Mouse (Mus musculus): Measurements from ENCODE around the gene Dgat2l6. TPM values are rescaled to one million over a fixed set of nuclear protein-coding genes. Genes with fewer than 3 reads are reported as not detected.

Gene Dgat2l6
- polyA plus RNA-seq (2011; ENCODE audit: insufficient read length, low read depth, missing spikeins) = not detected in 2 replicates

- Histone ChIP-seq H3K27ac (ENCODE audit: insufficient read depth, low read length) (no peak within 1 kb of the TSS), H3K4me3 (ENCODE audit: insufficient read depth, low read length) (no peak within 1 kb of the TSS), H3K4me1 (ENCODE audit: control insufficient read depth, insufficient read depth, low read length) (no peaks in the 10 kb centered on the region)
- no peak for TF ChIP-seq POLR2A (IDR thresholded peaks at IDR 0.05; ENCODE audit: low read depth, low read length)
- no peak for TF ChIP-seq CTCF (IDR thresholded peaks at IDR 0.05; ENCODE audit: borderline replicate concordance, insufficient read depth, low read length)
Measured at GRCm38 (mm10) chrX:100524471-100524870, at the start of gene Dgat2l6. Dgat2l6 (plus strand) TSS chrX:100524838.

GRCm38 (mm10) chrX:100475569-100476223, 48.9 kb upstream of the Dgat2l6 start:
- Histone ChIP-seq H3K27ac (ENCODE audit: insufficient read depth, low read length) (no peak overlapping the region), H3K4me1 (ENCODE audit: control insufficient read depth, insufficient read depth, low read length) (no peaks in the 10 kb centered on the region), H3K4me3 (ENCODE audit: insufficient read depth, low read length) (no peak overlapping the region)
- TF ChIP-seq CTCF (IDR thresholded peaks at IDR 0.05; ENCODE audit: borderline replicate concordance, insufficient read depth, low read length) = no peak
- TF ChIP-seq POLR2A (IDR thresholded peaks at IDR 0.05; ENCODE audit: low read depth, low read length) = no peak

- 0 out of 2 replicates have a peak, but pooled peaks have one; percentile 28 for TF ChIP-seq CTCF (IDR thresholded peaks at IDR 0.05; ENCODE audit: borderline replicate concordance, insufficient read depth, low read length)
- no peak for TF ChIP-seq POLR2A (IDR thresholded peaks at IDR 0.05; ENCODE audit: low read depth, low read length)
- H3K4me1 ChIP-seq (ENCODE audit: control insufficient read depth, insufficient read depth, low read length) = no peaks in the 10 kb centered on the region
- no peak overlapping the region for H3K4me3 ChIP-seq (ENCODE audit: insufficient read depth, low read length)
- no peak overlapping the region for H3K27ac ChIP-seq (ENCODE audit: insufficient read depth, low read length)
Measured at GRCm38 (mm10) chrX:100480317-100480716, 44.3 kb upstream of the Dgat2l6 start.

GRCm38 (mm10) chrX:100493500-100494067, 31.1 kb upstream of the Dgat2l6 start:
- Histone ChIP-seq H3K4me3 (ENCODE audit: insufficient read depth, low read length) (peak overlapping the region; percentile 52), H3K4me1 (ENCODE audit: control insufficient read depth, insufficient read depth, low read length) (no peaks in the 10 kb centered on the region), H3K27ac (ENCODE audit: insufficient read depth, low read length) (no peak overlapping the region)
- no peak for TF ChIP-seq CTCF (IDR thresholded peaks at IDR 0.05; ENCODE audit: borderline replicate concordance, insufficient read depth, low read length)
- no peak for TF ChIP-seq POLR2A (IDR thresholded peaks at IDR 0.05; ENCODE audit: low read depth, low read length)

- Histone ChIP-seq H3K4me1 (ENCODE audit: control insufficient read depth, insufficient read depth, low read length) (no peaks in the 10 kb centered on the region), H3K4me3 (ENCODE audit: insufficient read depth, low read length) (peak within 1 kb of the TSS; percentile 78), H3K27ac (ENCODE audit: insufficient read depth, low read length) (no peak within 1 kb of the TSS)
- peak; percentile 42; the same call in 1 of the 2 replicates for TF ChIP-seq POLR2A (IDR thresholded peaks at IDR 0.05; ENCODE audit: low read depth, low read length)
- no peak for TF ChIP-seq CTCF (IDR thresholded peaks at IDR 0.05; ENCODE audit: borderline replicate concordance, insufficient read depth, low read length)
Measured at GRCm38 (mm10) chrX:100494068-100494978, 30.3 kb upstream of the Dgat2l6 start, which contains the start of gene Igbp1. Igbp1 (plus strand) TSS chrX:100494291.

GRCm38 (mm10) chrX:100504175-100504851, 20.3 kb upstream of the Dgat2l6 start:
- no peak overlapping the region for H3K27ac ChIP-seq (ENCODE audit: insufficient read depth, low read length)
- no peaks in the 10 kb centered on the region for H3K4me1 ChIP-seq (ENCODE audit: control insufficient read depth, insufficient read depth, low read length)
- TF ChIP-seq POLR2A (IDR thresholded peaks at IDR 0.05; ENCODE audit: low read depth, low read length) (no peak), CTCF (IDR thresholded peaks at IDR 0.05; ENCODE audit: borderline replicate concordance, insufficient read depth, low read length) (no peak)
- H3K4me3 ChIP-seq (ENCODE audit: insufficient read depth, low read length) = no peak overlapping the region

- Histone ChIP-seq H3K4me1 (ENCODE audit: control insufficient read depth, insufficient read depth, low read length) (no peaks in the 10 kb centered on the region), H3K4me3 (ENCODE audit: insufficient read depth, low read length) (no peak overlapping the region), H3K27ac (ENCODE audit: insufficient read depth, low read length) (no peak overlapping the region)
- TF ChIP-seq POLR2A (IDR thresholded peaks at IDR 0.05; ENCODE audit: low read depth, low read length) (no peak), CTCF (IDR thresholded peaks at IDR 0.05; ENCODE audit: borderline replicate concordance, insufficient read depth, low read length) (no peak)
Measured at GRCm38 (mm10) chrX:100508164-100508563, 16.5 kb upstream of the Dgat2l6 start.

- TF ChIP-seq CTCF (IDR thresholded peaks at IDR 0.05; ENCODE audit: borderline replicate concordance, insufficient read depth, low read length) (no peak), POLR2A (IDR thresholded peaks at IDR 0.05; ENCODE audit: low read depth, low read length) (no peak)
- H3K4me3 ChIP-seq (ENCODE audit: insufficient read depth, low read length) = no peak overlapping the region
- H3K27ac ChIP-seq (ENCODE audit: insufficient read depth, low read length) = no peak overlapping the region
- no peaks in the 10 kb centered on the region for H3K4me1 ChIP-seq (ENCODE audit: control insufficient read depth, insufficient read depth, low read length)
Measured at GRCm38 (mm10) chrX:100509921-100510320, 14.7 kb upstream of the Dgat2l6 start.

- H3K27ac ChIP-seq (ENCODE audit: insufficient read depth, low read length) = no peak overlapping the region
- no peak overlapping the region for H3K4me3 ChIP-seq (ENCODE audit: insufficient read depth, low read length)
- H3K4me1 ChIP-seq (ENCODE audit: control insufficient read depth, insufficient read depth, low read length) = no peaks in the 10 kb centered on the region
- TF ChIP-seq CTCF (IDR thresholded peaks at IDR 0.05; ENCODE audit: borderline replicate concordance, insufficient read depth, low read length) (no peak), POLR2A (IDR thresholded peaks at IDR 0.05; ENCODE audit: low read depth, low read length) (no peak)
Measured at GRCm38 (mm10) chrX:100516683-100517082, 8.0 kb upstream of the Dgat2l6 start.
